Mouse (Mus musculus) brain, adult 2 months (tissue): ENCODE results near the gene Sh3pxd2a.
A peak's percentile ranks its signal among the peaks of the same experiment; 100 is the strongest.

Experiments
- DNase-seq: peaks from one replicate; pipeline ENCODE4 v3.0.0; 2011; ENCODE audit warnings: low read depth, low spot score

Gene Sh3pxd2a

DNA sequence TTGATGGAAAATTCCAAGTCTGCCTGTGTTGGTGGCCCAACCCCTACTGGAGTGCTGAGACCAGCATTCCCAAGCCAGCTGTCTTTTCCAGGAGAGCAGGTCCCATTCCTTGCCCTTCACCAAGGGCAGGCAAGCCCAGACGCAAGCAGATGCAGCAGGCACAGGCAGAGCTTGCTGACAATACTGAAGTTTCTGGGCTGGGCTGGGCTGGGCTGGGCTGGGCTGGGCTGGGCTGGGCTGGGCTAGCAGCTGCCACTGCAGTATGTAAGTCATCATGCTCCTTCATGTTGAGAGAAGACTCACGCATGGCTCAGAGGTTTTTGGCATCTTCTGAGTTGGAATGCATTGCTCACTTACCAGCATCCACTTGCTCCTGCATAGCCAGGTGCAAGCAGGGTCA is 27.7 kb upstream of the Sh3pxd2a start:
- peak; percentile 49 for DNase-seq

DNA sequence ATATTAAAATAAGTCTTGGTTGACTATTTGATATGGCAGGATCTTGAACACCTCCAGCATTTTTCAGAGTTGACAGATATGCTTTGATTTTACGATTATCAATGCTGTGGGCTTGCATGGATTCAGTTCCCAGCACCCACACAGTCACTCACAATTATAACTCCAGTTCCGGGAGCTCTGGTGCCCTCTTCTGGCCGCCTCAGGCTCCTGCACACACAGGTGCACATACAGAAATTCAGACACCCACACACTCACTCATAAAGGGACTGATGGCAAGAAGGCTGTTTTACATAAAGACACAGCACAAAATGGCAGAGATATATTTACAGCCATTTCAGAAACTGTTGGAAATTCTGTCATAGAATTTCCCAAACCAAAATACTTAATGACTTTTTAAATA is 25.0 kb upstream of the Sh3pxd2a start:
- no peak for DNase-seq

DNA sequence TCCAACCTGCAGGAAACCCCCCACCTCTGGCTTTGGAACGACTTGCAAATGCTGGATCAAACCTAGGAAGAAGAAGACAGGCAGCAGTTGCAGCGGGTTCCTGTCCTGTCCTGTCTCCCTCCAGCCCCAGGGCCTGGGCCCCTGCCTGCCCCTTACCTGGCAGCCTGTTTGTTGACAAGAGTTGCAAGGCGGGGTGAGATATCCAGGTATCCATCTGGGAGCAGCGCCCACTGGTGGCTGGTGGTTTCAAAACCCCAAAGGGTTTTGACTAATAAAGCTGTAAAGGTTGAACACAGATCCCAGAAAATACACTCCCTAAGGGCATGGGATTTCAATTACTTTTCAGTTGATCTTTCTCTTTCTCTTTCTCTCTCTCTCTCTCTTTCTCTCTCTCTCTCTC is 24.0 kb upstream of the Sh3pxd2a start:
- DNase-seq: no peak

DNA sequence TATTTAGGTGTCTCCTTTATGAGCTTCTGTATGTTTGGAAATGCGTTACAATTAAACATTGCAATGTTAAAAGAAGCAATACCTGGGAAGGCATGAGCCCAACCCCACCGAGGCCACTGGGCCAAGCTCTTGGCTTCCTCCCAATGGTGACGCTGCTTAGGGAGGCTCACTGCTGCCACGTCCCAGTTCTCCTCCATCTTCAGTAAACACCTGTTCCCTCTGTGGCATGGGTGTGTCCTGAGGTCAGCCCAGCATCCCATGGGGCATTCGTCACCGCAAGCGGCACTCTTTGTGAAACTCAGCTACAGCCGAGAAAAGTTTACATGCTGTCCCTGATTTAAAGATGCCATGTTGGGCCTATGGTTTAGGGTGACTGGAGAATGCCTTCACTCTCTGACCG is 23.4 kb upstream of the Sh3pxd2a start:
- no peak for DNase-seq

DNA sequence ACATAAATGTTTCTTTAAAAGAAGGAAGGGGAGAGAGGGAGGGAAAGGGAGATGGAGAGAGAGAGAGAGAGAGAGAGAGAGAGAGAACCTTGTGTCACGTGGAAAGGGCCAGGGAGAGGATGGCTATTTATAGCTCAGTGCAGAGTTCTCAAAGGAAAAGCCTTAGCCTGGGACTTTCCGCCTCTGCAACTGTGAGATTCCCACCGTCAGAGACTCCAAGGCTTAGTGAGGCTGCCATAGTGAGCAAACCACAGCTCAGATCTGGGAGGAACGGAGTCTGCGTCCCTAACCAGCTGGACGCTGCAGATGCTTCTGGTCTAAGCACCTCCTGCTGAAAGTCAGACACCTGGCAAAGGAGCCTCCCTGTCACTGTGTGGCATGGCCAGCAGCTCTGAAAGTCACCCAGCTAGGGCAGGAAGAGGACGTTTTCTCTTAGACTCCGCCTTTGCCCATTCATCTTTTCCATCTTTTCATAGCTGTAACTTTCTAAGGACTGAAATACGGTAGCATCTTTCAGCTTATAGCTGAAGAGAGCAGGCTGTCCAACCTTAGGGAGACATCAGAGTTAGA is 21.9 kb upstream of the Sh3pxd2a start:
- DNase-seq: peak; percentile 72

DNA sequence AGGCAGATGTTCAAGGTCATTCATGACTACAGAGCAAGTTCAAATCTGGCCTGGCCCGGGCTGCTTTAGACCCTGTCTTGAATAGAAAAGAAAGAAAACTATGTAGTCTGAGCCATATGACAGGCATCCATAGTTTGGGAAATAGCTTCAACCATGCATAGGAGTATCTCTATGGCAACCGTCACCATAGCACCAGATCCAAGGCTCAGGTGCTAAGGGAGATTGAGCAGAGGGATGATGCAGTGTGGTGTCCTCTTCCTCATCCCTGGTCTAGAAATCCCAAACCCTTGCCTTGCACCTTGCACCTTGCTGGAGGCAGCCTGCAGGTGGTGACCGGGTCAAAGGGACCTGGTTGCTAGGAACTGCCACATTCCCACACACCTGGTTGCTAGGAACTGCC is 19.9 kb upstream of the Sh3pxd2a start:
- DNase-seq: peak; percentile 80

DNA sequence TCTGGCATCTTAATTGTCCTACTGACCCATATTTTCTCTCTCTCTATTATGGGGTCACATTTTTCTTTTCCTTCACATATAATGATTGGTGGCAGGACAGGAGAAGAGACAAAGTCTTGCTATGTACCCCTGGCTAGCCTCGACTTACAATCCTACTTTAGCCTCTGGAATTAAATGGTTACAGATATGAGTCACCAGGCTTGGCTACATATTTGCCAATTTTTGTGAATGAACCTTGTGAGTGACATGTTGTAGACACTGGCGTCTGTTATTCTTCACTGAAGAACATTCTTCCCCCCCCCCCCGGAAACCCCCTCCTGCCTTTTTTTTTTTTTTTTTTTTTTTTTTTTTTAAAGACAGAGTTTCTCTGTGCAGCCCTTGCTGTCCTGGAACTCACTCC is 19.1 kb upstream of the Sh3pxd2a start:
- no peak for DNase-seq

DNA sequence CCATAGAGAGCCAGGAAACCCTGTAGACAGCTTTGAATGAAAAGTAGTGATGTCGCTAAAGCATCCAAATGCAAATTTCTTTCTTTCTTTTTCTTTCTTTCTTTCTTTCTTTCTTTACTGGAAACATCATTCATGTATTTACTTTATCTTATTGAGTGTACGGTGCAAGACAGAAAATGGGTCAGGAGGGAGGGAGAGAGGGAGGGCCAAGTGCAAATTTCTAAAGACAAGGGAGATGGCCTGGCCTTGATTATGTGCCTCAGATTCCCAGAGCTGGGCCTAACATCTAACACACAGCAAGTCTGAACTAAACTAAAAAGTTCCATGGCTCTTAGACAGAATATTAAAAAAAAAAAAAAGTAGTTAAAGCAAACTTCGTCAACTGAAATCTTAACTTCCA is 9.3 kb upstream of the Sh3pxd2a start:
- no peak for DNase-seq

DNA sequence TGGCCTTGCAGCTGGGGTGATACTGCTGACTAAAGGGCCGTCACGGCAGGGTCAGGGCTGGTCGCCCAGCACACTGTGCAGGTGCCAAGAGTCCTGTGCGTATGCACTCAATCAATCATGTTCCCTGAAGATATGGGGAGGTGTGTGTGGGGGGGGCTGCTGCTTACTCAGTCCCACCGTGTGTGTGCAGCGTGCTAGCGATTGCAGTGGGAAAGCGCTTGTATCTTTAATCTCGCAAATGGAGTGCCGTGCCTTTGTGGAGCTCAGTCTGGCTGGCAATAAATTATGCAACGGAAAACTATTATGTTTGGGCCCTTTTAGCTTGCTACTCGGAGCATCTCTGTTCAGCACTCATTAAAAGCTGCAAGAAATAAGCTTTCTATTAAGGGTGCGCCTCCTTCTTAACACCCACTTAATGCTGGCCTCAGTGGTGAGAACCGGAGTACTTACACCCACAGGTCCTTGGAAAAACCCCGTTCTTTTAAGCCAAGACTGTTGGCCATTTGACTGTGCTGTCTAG is 8.7 kb upstream of the Sh3pxd2a start:
- no peak for DNase-seq

DNA sequence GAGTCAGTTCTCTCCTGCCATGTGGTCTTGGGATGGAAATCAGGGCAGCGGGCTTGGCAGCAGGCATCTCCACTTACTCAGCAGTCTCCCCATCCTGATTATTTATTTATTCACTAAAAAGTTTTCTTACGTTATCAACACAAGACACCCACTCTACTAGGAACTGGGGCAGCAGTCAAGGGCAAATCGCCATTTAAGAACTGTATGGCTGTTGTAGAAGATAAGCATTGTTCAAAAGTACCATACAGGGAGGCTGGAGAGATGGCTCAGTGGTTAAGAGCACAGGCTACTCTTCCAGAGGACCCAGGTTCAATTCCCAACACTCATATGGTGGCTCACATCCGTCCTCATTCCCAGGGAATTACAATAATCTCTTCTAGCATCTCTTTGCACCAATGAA is 7.6 kb upstream of the Sh3pxd2a start:
- DNase-seq: no peak

DNA sequence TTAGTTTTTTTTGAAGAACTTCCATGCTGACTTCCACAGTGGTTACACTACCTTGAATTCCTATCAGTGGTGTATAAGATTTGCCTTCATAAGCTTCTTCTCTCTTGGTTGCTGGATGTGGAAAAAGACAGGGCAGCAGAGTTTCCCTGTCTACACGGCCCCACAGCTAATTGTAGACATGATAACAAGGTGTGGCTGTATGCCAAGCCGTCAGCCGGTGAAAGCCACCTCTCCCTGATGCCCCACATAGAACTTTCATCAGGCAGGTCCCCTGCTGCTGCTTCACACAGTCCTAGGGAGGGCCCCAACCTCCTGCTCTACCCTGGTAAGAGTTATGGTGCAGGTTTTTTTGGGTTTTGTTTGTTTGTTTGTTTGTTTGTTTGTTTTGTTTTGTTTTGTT is 4.5 kb upstream of the Sh3pxd2a start:
- no peak for DNase-seq

DNA sequence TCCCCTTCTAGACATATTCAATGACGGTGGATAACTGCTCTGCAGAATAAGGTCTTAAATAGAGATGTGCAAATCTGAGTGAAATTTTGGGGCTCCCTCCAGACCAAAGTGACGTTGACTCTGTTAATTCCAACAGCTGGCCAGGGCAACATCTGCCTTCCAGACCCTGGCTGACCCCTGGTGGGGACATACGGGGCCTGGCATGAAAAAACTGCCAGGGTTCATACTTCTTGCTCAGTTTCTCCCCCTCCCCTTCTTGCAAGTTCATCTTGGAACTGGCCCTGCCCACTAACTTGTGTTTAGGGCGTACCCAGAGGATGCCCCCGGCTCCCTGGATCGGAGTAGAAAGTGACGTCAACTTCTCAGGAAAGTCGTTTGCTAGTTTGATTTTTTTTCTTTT is 2.6 kb upstream of the Sh3pxd2a start:
- DNase-seq: no peak

DNA sequence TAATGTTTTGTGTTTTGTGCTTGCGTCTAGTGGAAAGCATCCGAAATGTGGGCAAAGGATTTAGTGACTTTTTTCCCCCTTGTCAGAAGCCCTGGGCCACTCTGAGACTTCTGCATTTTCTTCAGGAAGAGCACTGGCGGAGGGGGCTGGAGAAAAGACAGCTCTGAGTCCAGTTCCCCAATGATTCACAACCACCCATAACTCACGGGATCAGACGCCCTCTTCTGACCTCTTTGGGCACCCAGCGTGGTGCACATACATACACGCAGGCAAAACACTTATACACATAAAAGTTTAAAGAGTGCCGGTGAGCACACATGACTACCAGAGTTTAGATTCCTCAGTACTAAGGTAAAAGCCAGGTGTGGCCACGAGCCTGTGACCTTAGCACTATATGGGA is 1.3 kb upstream of the Sh3pxd2a start:
- DNase-seq: no peak

DNA sequence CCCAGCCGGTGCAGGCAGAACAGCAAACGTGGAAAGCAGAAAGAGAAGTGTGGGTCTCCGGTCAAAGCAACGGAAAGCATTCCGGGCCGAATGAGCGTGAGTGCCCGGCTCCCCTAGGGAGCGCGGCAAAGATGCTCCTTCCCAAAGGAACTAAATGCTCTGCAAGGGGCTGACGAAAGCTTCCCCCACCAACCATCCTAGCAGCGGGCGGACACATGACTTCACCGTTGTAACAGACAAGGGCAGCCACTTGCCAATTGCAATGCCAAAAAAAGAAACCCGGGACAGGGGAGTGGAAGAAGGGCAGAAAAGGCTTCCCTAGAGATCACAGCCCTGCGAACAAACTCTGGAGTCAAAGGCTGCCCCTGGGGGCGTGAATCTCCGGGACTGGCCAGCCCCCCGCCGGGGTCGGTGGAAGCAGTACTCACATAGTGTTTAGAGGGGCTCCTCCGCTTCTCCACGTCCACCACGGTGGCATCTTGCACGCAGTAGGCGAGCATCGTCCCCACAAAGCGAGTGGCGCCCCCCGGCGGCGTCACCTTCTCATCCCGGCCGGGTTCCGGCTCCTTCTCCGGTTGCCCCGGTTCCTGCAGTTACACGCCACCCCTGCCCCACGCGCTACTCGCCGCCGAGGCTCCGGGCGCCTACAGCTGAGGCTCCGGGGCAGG is 431 bp downstream of the Sh3pxd2a start:
- peak; percentile 70 for DNase-seq

DNA sequence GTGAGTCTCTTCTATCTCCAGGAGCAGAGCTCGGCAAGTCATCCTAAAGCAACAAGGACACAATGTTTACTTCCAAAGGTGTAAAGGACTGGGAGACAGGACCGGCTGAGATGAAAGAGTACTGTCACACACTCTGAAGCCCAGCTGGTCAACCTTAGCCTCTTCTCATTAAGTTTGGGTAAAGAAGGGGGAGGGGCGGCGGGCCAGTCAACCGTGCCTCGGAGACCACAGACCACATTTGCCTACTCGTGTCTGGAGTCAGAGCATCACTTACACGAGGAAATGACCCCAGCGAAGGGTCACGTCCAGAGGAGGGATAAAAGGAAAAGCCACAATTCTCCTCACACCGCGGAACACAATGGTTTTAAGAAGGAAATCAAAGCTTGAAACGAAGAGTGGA is 995 bp downstream of the Sh3pxd2a start:
- no peak for DNase-seq

DNA sequence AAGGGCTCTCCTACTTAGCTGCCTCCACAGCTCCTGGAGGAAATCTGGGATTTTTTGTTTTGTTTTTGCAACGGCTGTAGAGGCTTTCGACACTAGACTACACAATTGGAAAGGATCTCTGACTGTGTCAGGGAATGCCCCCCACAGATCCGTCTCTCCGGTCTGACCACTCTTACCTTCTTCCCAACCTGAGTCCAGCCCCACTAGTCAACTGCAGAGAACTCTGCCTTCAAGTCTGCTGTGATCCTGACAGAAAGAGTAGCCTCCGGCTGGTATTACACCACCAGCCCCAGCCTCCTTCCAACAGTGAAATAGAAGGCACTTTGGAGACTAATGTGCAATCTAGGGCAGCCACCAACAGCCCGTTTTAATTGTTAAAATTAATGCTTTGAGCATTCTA is 1.5 kb downstream of the Sh3pxd2a start:
- DNase-seq: no peak

DNA sequence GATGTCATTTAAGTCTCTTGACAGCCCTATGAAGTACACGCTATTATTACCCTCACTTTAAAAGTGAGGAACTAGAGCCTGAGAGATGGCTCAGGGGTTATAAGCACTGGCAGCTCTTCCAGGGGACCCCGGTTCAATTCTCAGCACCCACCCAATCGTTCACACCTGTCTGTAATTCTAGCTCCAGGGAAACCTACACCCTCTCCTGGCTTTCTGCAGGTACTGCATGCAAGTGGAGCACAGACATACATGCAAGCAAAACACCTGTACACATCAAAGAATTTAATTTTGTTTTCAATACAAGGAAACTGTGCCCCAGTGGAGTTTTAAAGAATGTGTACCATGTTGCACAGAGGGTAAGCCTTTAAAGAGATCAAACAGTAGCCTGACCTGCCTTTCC is 2.4 kb downstream of the Sh3pxd2a start:
- DNase-seq: no peak

DNA sequence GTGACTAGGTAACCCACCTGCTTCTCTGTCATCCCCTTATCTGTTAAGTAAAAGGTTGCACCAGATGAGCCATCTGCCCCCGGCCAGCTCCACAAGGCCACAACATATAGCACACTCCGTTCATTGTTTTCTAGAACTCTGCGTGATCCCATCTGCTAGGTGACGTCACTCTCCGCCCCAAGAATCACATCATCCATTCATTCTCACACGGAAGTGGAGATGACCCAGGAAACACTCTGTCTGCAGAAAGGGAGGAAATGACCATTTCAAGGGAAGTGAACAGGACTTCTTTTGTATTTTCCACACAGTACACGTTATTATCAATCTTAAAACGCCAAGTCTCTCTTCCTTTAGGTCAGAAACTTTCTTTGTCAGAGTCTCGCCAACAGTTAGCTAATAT is 2.8 kb downstream of the Sh3pxd2a start:
- DNase-seq: peak; percentile 57

DNA sequence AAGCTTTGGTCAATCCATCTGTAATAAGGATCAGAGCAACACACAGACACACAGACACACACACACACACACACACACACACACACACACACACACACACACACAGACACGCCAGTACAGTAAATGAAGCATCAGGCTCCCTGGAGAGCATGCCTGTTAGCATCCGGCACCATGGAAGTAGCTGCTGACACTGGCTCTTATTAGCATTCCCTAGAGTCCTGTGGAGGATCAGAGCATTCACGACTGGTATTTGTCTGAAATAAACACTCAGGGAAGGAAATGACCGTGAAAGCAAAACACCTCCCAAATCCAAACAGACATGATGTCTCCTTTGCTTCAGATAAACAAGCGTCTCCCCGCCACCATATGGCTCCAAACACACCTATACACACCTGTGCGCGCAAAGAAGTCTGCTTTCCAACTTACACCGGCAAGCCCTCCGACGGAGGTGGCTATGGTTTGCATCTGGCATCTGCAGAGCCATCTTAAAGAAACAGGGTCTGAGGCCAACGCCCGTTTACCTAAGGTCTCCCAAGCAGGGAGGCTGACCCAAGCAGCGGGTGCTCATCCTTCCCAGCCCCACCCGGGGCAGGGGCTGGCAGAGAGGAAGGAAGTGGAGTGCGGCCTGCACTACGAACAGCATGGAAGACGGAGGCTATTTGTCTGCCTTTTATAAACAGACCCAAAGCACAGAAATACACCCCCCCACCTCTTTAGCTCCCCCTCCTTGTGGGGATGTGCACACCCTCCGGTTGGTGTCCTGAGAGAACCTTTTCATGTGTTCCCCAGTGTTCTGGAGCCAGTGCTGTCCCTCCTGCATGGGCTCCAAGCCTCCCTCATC is 3.9 kb downstream of the Sh3pxd2a start:
- no peak for DNase-seq

DNA sequence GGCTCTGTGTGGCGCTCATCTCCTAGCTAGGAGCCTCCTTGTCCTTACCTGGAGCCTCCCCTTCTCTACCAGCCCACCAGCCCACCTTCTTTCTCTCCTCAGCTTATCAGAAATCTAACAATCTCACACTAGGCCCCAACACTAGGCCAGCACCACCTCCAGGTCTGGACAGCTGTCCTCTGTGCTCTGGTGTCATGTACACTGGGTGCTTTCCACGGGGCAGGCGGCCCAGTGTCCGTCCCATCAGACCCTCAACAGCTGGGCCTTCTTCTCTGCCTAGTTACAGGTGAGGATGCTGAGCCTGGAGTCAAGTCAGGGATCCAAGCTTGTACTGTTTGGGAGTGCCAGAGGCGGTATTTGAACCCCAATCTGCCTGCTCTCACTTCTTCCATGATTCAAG is 5.0 kb downstream of the Sh3pxd2a start:
- DNase-seq: no peak

DNA sequence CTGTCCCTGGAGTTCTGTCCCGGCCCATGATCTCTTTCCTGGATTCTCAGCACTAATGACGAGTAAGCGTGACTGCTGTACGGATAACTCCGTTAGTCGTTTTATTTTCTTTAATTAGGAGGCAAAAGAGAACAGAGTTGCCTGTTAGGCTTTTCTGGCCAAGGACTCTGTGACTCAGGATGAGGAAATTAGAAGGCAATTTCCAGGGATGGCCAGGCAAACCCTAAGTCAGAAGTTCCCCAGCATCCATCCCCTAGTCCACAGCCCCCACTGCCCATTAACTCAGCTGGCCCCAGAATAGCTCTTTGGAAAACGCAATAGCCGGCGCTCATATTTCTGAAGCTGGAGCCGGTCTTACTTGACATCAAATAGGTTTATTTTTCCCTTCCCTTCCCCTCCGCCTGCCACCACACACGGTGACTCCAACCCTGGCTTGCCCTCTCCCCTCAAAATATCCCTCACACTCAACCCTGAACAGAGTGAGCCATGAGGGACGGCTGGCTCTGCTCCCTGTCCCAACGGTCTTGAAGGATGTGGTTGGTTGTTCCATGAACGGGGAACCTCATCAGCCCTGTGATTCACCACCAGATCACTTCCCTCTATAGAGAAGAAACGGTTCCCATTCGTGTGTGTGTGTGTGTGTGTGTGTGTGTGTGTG is 5.6 kb downstream of the Sh3pxd2a start:
- no peak for DNase-seq
